Mouse (Mus musculus): ENCODE measurements around the gene Itga2. TPM values are rescaled to one million over a fixed set of nuclear protein-coding genes. Genes with fewer than 3 reads are reported as not detected.
A peak's percentile ranks its signal among the peaks of the same experiment; 100 is the strongest.

Itga2 gene
- total RNA-seq, 2 experiments from 2014 or later, result 0.05 TPM; not detected in 1

DNA sequence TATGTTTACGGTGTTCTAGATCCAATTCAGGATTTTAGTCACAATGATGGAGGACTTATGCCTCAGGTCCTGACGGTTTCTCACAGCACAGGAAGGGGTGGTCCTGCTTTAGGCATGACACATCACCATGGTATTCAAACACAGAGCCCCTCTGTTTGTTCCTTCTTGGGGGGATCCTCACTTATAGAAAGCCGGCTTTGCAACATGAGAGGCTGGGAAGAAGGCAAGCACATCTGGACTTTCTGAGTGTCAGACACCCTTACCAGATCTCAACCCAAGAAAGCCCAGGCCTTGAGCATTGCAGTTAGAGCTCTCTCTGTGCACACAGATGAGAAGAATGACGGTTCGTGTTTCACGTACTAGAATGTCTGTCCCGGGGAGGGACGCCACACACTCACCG is 92.8 kb downstream of the Itga2 start:
- no peak overlapping the region for H3K4me3 ChIP-seq
- no peak for DNase-seq (ENCODE audit: extremely low spot score in 1 of 2, low spot score in 2 of 2)
- TF ChIP-seq CTCF (IDR thresholded peaks at IDR 0.05), result no peak
- H3K27ac ChIP-seq, result no peak overlapping the region
- intact Hi-C loops (cut with DNase I), result no loop called here

- Histone ChIP-seq H3K27ac (no peak overlapping the region), H3K4me3 (no peak overlapping the region)
- TF ChIP-seq CTCF (IDR thresholded peaks at IDR 0.05), result no peak
- intact Hi-C loops (cut with DNase I), result no loop called here
- peak; percentile 34 to 53 for DNase-seq (ENCODE audit: extremely low spot score in 1 of 2, low spot score in 2 of 2)
These were observed 93.3 kb downstream of the Itga2 start for GRCm38 (mm10) chr13:114838535-114838990.

GRCm38 (mm10) chr13:114837061-114837460 is 94.8 kb downstream of the Itga2 start:
- Histone ChIP-seq H3K27ac (no peak overlapping the region), H3K4me3 (no peak overlapping the region)
- DNase-seq (ENCODE audit: extremely low spot score in 1 of 2, low spot score in 2 of 2), result no peak
- no peak for TF ChIP-seq CTCF (IDR thresholded peaks at IDR 0.05)
- intact Hi-C loops (cut with DNase I), result no loop called here

DNA sequence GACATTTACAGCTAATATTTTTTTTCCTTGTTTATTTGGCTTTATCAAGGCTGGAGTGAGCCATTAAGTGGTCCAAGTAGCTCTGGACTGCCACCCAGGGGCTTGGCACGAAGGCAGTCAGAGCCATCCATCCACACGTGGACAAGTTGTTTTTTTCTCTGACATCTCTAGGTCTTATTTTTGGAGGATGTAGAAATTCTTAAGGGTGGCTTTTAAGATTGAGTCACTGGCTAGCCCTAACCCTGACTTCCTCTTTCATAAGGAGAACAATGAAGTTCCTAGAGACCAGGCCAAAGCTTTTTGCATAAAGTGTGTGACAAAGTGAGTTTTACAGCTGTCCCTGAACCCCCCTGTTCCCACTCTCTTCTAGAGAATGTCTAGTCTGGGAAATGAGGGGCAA is 97.3 kb downstream of the Itga2 start:
- intact Hi-C loops (cut with DNase I), result loop anchor here (5.0 kb wide), 2 partner anchors 258 to 1883 kb away; partner anchors contain the start of gene Pelo
- no peak for TF ChIP-seq CTCF (IDR thresholded peaks at IDR 0.05)
- no peak for DNase-seq (ENCODE audit: extremely low spot score in 1 of 2, low spot score in 2 of 2)
- no peak overlapping the region for H3K4me3 ChIP-seq
- no peak overlapping the region for H3K27ac ChIP-seq

DNA sequence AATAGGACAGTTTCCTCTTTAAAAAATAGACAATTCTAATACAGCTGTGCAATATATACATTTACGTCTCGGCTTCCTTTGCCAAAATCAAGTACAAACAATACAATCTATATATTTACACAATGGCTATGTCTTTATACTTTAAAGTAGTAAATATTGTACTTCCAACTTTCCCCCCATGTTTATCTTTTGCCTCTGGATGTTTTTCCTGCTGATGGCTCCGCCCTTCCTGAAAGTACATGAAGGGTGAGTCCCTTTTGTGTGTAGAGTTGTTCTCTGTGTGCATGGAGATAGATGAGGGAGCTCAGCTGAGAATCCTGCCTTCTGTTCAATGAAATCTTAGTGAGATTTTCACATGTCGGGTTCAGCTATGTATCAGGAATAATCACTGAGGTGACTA is 98.5 kb downstream of the Itga2 start:
- no peak overlapping the region for H3K4me3 ChIP-seq
- no peak overlapping the region for H3K27ac ChIP-seq
- intact Hi-C loops (cut with DNase I), result loop anchor here (5.0 kb wide), 2 partner anchors 259 to 1884 kb away; partner anchors contain the start of gene Pelo
- no peak for TF ChIP-seq CTCF (IDR thresholded peaks at IDR 0.05)
- no peak for DNase-seq (ENCODE audit: extremely low spot score in 1 of 2, low spot score in 2 of 2)

DNA sequence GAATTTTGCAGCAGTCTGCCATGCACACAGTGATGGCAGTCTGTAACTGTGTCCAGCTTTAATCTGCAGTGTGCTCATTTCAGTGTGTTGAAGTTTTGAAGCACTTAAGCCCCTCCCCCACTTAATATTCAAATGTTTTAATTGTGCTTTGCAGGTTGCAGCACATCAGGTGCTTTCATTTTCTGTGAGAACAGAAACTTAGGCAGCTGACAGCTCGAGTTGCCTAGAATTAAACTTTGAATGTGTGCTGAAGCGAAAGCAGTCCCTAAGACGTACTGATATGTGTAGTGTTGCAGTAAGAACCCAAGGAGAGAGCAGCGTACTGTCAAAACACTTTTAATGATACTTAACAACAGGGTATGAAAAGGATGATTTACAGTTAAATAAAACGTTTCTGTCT is 99.1 kb downstream of the Itga2 start:
- H3K4me3 ChIP-seq, result no peak overlapping the region
- TF ChIP-seq CTCF (IDR thresholded peaks at IDR 0.05), result no peak
- H3K27ac ChIP-seq, result no peak overlapping the region
- DNase-seq (ENCODE audit: extremely low spot score in 1 of 2, low spot score in 2 of 2), result no peak
- intact Hi-C loops (cut with DNase I), result loop anchor here (5.0 kb wide), 2 partner anchors 260 to 1885 kb away; partner anchors contain the start of gene Pelo

DNA sequence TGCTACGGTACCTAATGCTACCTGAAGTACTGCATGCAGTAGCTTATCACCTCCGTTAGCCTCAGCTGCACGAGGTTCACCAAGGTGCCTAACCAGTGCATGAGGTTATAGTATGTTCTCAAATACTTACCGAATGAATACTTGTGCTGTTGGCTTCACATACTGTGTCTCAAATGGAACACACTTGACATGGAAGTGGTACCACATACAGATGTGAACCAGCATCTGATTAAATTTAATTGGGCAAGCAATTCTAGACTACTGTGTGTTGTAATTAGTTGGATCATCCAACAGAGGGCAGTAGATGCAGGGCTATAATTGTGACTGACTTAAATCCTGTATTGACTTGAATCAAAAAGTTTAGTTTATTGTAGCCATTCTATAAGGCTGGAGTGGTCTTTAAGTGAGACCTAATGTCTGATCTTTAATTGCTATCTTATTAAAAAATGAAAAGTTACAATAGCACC is 100.5 kb downstream of the Itga2 start:
- Histone ChIP-seq H3K4me3 (no peak overlapping the region), H3K27ac (no peak overlapping the region)
- peak; percentile 69 for TF ChIP-seq CTCF (IDR thresholded peaks at IDR 0.05)
- intact Hi-C loops (cut with DNase I), result loop anchor here (1.0 to 5.0 kb wide), 3 partner anchors 133 to 1886 kb away; partner anchors contain the start of gene Pelo
- no peak for DNase-seq (ENCODE audit: extremely low spot score in 1 of 2, low spot score in 2 of 2)

DNA sequence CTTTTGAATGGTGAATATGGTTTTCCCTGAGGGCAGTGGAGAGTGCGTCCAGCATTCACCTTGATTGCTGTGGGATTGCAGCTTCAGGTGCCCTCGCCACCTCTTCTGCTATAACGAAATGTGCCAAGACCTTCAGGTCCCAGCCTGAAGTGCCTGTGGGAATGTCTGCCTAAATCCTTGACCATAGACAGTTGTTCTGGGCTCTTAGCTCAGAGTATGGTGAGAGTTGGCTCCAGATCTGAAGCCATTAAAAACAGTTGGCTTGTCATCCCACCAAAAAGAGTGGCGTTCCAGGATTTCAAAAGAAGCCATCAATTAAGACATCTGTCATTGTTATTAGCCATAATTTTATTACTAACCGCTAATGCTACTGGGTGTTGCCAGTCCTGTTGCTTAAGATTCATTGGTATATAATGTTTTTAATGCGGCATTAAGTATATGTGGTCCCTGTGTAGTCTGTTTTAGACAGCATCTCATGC is 106.5 kb downstream of the Itga2 start:
- DNase-seq (ENCODE audit: extremely low spot score in 1 of 2, low spot score in 2 of 2), result no peak
- intact Hi-C loops (cut with DNase I), result no loop called here
- H3K4me3 ChIP-seq, result no peak overlapping the region
- H3K27ac ChIP-seq, result no peak overlapping the region
- TF ChIP-seq CTCF (IDR thresholded peaks at IDR 0.05), result no peak

GRCm38 (mm10) chr13:114822871-114823270 is 109.0 kb downstream of the Itga2 start:
- TF ChIP-seq CTCF (IDR thresholded peaks at IDR 0.05), result no peak
- DNase-seq (ENCODE audit: extremely low spot score in 1 of 2, low spot score in 2 of 2), result no peak
- Histone ChIP-seq H3K4me3 (no peak overlapping the region), H3K27ac (no peak overlapping the region)
- intact Hi-C loops (cut with DNase I), result no loop called here

- no peak for TF ChIP-seq CTCF (IDR thresholded peaks at IDR 0.05)
- Histone ChIP-seq H3K27ac (peak overlapping the region; percentile 42), H3K4me3 (peak overlapping the region; percentile 94)
- intact Hi-C loops (cut with DNase I), result no loop called here
- DNase-seq (ENCODE audit: extremely low spot score in 1 of 2, low spot score in 2 of 2), result no peak
These were observed 113.4 kb downstream of the Itga2 start for GRCm38 (mm10) chr13:114818513-114818912.

DNA sequence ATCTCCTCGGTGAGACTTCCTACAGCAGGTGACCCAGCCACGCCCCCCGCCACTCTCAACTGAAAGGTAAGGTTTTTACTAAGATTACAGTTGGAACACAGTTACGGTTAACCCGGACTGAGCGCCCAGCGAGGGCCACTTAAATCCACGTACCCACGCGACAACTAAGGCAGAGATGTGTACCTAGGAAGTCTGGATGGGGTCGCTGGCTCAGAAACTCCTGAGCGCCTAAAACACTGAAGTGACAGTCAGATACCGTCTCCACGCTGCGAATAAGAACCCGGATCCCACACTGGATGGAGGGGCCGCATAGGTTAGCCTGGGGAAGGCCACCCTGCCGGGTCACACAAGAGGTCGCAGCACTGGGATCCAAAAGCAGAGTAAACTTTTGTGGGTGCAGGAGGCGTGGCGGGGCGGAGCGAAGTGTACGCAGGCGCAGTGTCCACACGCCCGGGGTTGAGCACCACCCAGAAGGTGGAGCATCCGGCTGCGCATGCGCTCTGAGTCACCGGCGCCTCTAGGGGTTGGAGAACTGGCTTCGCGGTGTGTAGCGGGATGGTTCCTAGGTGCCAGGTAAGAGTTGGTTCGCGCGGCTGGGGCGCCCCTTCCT is 114.0 kb downstream of the Itga2 start, which contains the start of gene Mocs2:
TSS of gene Mocs2 (plus strand) at position 486 of the 610 bp plus-strand sequence.
- intact Hi-C loops (cut with DNase I), result no loop called here
- no peak; the same call in none of the 2 replicates for TF ChIP-seq CTCF (IDR thresholded peaks at IDR 0.05)
- H3K27ac ChIP-seq, result peak within 1 kb of the TSS; percentile 42
- peak within 1 kb of the TSS; percentile 94 for H3K4me3 ChIP-seq
- DNase-seq (ENCODE audit: extremely low spot score in 1 of 2, low spot score in 2 of 2), result peak; percentile 91 to 92

GRCm38 (mm10) chr13:114809624-114810210 is 122.2 kb downstream of the Itga2 start:
- Histone ChIP-seq H3K27ac (no peak overlapping the region), H3K4me3 (no peak overlapping the region)
- intact Hi-C loops (cut with DNase I), result no loop called here
- TF ChIP-seq CTCF (IDR thresholded peaks at IDR 0.05), result no peak
- DNase-seq (ENCODE audit: extremely low spot score in 1 of 2, low spot score in 2 of 2), result no peak
